Mouse (Mus musculus) erythroblast, adult 5-6 weeks (primary cell): ENCODE results near the gene Smtnl1. TPM values are rescaled to one million over a fixed set of nuclear protein-coding genes. Genes with fewer than 3 reads are reported as not detected.

Source experiments
- ATAC-seq: replicated peaks from 2 replicates; pipeline ENCODE4 v1.8.0; 2016; ENCODE audit warnings: moderate number of reproducible peaks, mild to moderate bottlenecking, moderate TSS enrichment, inconsistent platforms; ENCODE audit not compliant: poor library complexity, low FRiP score, severe bottlenecking
- total RNA-seq, 2 experiments: library from RNA; stranded (forward) in 1 of 2; stranded (reverse) in 1 of 2; fragments of 150-400 nt in 1 of 2; fragments of 200-764, 138-1000 nt in 1 of 2; gene quantifications; 2 replicates each; pipeline versions ENCODE4 v1.2.3 to v1.2.4; 2015 to 2017; ENCODE audit warnings: low replicate concordance in 2 of 2

Gene Smtnl1
- not detected in 2 replicates for total RNA-seq (2015; ENCODE audit: low replicate concordance)
- 2.0 TPM in 1 of 2 replicates, not detected in the other for total RNA-seq (2017; ENCODE audit: low replicate concordance)

DNA sequence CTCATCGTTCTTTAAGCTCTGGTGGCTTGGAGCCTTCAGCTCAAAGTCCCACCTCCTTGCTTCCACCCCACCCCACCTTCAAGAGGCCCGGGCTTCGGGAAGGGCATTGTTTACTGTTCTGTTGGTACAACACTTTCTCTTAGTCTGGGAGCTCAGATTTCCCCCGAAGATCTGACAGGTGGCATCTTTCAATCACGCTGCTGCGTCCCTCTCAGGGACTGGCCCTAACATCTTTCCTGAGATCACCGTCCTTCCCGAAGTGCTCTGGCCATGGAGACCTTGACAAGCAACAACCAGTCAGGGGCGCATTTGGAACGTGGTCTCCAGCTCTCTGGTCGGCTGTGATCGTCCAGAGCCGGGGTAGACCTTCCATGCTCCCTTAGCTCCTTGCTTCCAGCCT is at the start of gene Smtnl1:
TSS of gene Smtnl1 (minus strand) at position 101 of the 400 bp plus-strand sequence.
- ATAC-seq: no peak

DNA sequence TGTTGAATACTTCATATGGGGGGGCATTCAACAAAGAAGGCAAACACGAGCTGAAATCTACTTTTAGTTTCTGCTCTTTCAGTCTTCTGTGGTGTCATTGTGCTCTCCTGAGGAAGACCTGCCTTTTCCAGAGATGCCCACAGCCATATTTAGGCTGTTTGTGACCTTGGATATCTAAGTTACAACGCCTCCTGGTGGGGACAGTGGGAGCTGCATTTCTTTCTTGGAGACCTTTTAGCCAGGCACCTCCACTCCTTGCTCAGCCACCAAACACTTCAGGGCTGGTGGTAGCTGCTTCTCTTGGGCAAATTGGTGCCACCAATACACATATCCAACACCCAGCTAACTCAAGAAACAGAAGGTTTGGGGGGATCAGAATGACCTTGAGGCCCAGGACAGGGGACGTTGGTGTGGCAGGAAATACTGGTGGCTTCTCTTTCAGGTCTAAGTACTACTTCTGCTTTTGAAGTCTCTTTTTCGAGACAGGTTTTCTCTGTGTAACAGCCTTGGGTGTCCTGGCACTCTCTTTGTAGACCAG is 48.2 kb upstream of the Smtnl1 start:
- peak; percentile 51; the same call in 1 of the 2 replicates for ATAC-seq

GRCm38 (mm10) chr2:84868977-84869376 is 46.5 kb upstream of the Smtnl1 start:
- ATAC-seq: no peak

DNA sequence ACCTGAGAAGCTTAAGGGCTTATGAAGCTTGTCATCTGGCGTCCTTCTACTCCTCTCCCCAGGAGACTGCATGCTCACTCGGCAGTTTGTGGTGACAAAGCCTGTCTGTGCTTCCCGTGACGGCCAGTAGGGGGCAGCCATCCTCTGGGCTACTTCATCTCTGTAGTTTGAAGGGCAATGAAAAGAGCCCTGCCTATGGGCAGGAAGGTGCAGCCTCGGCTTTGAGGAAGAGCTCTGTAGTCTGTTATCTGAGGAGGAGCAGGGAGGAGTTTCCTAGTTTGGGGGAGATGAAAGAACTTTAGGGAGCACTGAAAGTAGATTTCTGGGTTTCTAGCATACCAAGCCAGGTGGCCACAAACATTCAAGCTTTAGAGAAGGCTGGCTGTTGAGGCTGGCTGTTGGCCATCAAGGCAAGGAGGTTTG is 46.1 kb upstream of the Smtnl1 start:
- ATAC-seq: peak; percentile 57

DNA sequence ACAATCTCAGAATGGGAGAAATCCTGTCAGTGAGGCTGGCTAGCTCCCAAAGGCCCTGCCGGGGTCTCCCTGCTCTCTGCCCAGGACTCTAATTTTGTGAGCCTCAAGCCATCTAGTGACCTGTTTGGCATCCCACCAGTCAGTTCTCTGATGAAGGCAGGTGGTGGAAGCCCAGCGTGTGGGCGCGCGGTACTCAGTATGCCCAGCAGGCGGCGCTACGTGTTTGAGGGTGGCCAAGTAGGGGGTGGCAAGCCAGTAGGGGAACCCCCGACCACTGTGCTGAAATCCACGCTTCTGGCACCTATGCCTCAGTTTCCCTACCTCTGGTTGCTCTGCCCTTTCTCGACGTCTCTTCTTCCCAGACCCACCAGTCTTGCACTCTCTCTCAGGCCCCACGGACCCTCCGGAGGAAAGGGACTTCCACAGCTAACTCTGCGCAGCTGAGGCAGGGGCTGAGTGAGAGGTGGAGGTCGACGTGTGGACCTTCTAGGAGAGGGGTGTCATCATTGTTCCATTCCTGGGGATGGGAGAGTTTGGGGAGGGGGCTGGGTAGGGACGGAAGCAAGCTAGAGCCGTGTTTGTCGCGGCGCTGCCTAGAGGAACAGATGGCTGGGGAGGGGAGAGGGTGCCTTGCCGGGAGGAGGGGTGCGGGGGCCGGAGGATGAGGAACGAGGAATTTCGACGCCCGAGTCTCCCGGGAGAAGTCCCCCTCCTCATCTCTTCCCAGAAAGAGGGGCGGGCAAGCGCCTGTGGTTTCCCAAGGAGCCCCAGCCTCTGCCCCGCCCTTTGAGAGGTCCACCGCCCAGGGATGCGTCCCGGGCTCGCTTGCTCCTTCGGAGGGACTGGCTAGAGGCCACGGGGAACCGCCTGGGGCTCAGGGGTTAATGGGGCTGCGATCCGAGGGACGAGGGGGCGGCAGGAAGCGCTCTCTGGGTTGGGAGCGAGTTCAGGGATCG is 43.4 kb upstream of the Smtnl1 start:
- ATAC-seq: 0 out of 2 replicates have a peak, but pooled peaks have one; percentile 19

DNA sequence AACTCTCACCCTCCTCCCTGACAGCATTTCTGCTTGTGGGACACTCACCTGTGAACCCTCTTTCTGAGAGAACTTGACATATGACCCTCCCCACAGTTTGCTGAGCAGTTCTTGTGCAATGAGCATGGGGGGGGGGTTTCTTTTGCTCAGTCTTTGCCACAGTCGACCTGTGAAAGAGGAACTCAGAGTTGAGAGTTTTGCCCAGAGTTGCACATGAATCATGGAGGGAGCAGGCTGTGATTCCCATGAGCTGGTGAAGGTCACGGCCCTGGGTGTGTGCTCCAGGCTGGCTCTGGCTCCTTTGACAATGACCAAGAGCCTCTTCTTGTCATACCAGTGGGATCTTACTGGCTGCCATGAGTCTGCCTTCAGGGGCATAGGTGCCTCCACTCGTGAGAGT is 39.8 kb upstream of the Smtnl1 start:
- ATAC-seq: no peak

- ATAC-seq: no peak
These were observed 39.0 kb upstream of the Smtnl1 start for GRCm38 (mm10) chr2:84861430-84861829.

GRCm38 (mm10) chr2:84859991-84860780 is 37.7 kb upstream of the Smtnl1 start:
- ATAC-seq: no peak

DNA sequence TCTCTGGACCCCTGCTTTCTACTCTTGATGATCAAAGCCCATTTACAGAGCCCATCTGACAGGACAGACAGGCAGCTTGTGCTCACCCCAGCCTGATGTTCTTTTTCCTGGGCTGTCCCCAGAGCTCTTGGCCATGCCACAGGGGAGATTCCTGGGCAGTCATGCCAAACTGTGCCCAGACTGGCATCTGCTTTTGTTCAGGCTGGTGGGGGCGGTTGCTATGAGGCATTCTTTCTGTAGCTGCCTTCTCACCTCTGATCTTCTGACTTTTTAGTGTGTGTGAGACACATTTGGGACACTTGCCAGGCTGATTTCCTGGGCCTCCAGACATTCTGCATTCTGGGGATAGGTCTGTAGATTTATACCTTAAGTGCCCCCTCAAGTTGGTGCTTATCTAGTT is 36.1 kb upstream of the Smtnl1 start:
- ATAC-seq: no peak

DNA sequence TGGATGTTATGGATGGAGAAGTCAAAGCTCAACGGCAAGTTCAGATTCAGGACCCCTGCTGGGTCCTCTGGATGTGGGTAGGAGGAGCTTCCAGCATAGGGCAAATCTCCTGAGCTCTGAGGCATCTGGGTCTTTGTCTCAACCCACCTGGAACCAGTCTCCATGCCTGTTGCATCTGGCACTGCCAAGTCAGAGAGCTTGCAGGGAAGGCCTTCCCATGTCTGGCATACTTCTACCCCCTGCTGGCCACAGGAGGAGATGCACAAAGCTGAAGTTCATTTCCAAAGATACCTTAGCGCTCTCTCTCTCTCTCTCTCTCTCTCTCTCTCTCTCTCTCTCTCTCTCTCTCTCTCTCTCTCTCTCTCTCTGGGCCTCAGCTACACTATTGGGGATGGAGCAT is 33.3 kb upstream of the Smtnl1 start:
- peak; percentile 68 for ATAC-seq

DNA sequence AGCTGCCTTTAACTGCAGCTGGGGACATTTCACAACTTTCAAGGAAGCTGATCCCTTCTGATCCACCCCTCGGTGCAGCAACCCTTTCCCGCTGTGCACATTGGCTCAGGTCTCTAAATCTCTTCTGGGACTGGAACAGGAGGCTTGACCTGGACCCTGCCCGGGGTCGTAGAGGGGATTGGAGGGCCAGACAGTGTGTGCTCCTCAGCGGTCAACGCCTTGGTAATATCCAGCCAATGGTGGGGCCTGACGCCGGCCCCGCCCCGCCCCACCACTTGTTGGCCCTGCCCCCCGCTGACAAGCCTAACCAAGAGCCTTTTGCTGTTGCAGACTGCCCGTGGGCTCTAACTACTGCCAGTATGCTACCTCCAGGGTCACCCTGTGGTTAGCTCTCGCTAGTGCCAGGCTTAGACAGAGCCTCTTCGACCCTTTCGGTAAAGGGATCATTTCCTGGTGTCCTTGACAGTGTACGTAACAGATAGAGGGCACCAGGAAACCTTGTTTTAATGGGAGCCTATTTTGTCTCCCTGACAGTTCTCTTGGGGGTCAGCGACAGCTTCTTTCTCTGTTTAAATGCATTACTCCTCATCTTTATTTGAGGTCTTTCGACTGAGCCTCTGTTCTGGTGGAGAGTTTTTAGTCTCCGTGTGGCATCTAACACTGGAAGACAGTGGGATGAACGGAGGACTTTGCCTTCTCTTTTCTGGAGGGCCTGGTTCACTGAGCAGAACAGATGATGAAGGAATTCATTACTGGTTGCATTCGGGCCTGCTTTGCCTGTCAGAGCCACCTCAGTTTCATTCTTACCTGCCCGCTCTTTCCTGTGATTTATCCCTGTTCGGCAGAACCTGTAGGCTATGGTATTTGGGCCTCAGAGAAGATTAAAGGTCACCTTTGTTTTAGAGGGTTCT is 28.9 kb upstream of the Smtnl1 start:
- ATAC-seq: no peak

- no peak for ATAC-seq
These were observed 28.1 kb upstream of the Smtnl1 start for GRCm38 (mm10) chr2:84850407-84851129.

DNA sequence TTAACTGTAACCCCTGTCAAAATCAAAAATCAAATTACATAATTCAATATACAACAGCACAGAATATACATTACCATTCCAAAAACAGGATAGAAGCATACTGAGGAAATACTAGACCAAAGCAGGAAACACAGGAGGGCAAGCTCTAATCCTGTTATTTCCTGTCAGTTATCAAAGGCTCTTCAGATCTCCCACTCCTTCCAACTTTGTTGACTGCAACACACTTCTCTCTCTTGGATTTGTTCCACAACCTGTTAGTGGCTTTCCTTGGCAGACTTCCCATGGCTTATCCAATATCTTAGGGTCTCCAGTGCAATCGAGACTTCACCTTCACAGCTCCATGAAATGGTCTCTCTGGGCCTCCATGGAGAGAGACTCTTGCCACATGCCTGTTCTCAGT is 22.8 kb upstream of the Smtnl1 start:
- ATAC-seq: no peak

DNA sequence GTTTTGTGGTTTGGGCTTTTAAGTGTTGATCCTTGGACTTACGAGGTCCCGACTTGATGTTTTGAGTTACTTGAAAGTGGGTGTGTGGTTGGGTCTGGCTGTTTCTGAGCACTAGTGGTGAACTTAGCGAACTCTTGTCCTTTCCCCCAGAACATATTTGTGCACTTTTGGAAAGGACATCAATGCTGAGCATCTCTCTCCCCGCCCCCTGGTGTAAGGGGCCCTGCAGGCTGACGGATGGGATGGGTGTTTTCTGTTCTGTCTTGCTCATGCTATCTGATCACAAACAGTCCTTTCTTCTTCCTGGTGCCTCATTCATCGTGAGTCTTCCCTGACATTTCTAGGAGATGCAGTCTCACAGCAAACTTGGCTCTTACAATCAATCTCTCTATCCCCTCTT is 21.2 kb upstream of the Smtnl1 start:
- no peak for ATAC-seq

DNA sequence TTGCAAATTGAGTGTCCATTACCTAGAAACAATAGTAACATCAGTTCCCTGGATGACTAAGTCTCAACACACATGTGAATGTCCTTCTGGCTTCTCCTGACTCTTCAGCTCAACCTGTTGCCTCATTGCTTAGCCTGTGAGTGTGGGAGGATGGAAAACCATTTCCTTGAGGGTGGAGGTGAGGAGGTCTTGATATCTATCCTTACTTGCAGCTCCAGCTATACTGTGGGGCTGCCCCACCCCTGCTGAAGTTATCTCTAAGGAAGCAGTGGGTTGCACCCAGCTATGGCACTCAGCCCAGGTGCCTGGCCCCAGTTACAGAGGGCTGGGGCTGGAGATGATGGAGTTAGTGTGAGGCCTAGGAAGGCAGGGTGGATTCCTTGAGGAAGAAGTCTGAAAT is 19.5 kb upstream of the Smtnl1 start:
- ATAC-seq: peak; percentile 74

- peak; percentile 9 for ATAC-seq
These were observed 18.5 kb upstream of the Smtnl1 start for GRCm38 (mm10) chr2:84840748-84841563.

GRCm38 (mm10) chr2:84840016-84840747 is 17.7 kb upstream of the Smtnl1 start:
- peak; percentile 48 for ATAC-seq
